Mouse (Mus musculus) lung, postnatal 10 days (tissue): Measurements from ENCODE around the gene Cdk12.
"Not testable (repeated sequence)": the region's sequence is repeated elsewhere in the genome, so short reads cannot be mapped to it uniquely, and the experiment has no call there.

Source experiments
- DNase-seq: peaks from one replicate; pipeline ENCODE4 v3.0.0; 2021

Cdk12 gene

DNA sequence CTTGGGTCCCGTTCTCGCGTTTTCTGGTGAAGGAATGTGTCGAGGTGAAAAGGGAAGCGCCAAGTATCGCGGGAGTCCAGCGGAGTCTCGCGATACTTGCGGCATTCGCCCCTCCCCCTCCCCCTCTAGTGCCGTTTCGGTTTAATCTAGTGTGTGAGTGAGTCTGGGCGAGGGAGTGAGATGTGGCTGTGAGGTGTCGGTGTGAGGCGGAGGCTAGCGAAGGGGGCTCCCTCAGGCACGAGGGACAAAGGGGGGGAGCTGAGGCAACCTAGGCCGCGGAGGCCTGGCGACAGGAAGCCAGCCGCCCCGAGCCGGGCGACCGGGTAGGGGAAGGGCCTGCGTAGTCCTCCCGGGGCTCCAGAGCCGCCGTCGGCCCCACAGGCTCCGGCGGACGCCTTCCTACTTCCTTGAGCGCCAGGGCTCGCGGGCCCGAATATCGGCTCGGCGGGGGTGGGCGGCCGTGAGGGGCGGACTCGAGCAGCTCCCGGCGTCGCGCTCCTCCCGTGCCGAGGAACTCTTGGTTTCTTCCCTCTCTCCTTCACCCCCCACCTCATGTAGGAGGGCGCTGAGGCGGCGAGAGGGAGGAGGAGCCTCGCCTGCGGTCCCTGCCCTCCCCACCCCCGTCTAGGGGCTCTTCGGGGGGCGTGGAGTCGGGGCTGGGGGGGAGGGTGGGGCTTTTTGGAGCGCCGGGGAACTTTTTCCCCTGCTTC is at the start of gene Cdk12:
Cdk12 (plus strand) TSS at position 419 of the 710 bp plus-strand sequence.
- DNase-seq: peak; percentile 98

DNA sequence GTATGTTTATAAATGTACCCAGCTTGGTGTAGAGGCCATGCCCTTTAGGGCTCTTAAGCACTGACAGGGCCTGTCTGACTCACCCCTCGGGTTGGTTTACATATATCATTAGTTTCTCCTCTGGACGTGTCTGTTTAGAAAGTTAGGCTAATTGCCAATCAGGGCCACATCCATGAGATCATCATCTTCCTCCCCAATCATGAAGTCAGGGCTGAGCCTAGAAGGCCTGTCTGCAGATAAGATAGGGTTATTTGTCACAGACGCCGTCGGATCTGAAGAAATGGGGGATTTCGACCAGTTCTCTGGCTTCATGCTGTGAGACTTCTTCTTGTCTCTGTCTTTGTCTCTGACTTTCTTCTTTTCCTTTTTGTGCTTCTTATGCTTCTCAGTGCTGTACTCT is 47.8 kb upstream of the Cdk12 start:
- no peak for DNase-seq

DNA sequence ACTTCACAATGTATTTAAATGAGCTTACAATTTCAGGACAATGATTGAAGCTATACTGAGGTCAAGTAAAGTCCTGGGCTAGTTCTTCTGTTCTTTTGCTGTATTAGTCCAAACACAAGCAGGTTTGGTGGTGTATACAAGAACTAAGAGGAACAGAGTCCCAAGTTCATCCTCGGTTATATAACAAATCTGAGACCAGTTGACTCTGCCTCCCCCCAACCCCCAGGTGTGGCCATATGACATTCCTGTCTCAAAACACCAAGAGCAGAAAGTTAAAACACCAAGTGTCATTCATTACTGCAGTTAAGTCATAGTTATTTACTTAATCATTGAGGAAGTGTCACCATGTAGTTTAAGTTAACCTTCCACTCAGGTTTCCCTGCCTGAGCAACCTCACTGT is 34.5 kb upstream of the Cdk12 start:
- DNase-seq: no peak

DNA sequence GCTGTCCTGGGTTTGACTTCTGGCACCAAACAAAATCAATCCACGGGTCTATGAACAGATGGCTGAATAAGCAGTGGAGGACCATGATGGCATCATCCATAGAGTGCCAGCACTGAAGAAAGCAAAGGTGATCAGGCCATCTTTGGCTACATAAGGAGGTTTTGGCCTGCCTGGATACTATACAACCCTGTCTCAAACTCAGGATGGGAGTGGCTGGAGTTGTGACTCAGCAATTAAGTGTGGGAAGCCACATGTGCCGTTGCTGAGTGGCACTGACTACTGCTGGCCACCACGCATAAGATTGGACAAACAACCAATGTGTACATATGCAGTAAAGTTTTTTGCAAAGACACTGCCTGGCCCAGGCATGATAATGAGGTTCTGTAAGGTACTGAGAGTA is 20.7 kb upstream of the Cdk12 start:
- DNase-seq: not testable (repeated sequence)

DNA sequence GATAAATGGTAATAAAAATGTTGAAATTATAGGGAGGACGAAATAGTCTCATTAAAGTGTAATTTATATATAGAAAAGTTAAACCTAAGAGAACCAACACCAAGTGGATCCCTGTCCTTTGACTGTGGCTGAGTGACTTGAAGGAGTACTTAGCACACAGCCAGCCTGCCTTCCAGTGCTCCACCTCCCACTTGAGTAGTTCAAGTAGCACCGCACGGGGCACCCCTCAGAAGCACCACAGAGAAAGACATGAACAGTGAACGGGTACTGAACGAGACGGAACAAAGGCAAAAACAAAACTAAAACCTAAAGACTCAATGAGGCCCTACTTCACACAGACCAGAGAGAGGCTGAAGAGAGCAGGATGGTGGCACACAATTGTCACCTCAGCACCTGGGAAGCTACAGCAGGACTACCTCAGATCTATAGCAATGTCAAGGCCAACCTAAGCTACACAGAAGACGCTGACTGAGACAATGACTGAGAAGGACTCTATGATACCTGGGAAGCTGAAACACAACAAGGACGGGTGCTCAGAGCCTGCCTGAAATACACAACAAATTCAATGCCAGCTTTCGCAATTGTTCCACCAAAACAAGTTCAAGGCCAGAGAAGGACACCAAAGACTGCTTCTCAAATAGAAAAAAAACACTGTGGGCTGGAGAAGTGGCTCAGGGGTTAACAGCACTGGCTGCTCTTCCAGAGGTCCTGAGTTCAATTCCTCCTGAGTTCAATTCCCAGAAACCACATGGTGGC is 15.0 kb upstream of the Cdk12 start:
- peak; percentile 49 for DNase-seq

DNA sequence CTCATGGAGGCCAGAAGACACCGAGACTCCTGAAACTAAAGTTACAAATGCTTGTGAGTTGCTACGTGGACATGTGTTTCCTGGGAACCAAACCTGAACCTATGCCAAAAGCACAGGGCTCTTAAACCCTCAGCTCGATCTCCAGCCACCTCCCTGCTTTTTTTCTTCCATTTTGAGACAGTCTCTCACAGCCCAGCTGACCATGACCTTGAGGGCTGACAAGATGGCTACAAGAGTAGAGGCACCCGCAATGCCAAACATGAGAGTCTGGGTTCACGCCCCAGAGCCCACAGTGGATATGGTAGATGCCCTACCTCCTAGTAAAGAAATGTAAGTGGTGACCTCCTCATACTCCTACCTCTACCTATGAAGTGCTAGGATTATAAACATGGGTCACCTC is 12.0 kb upstream of the Cdk12 start:
- no peak for DNase-seq

DNA sequence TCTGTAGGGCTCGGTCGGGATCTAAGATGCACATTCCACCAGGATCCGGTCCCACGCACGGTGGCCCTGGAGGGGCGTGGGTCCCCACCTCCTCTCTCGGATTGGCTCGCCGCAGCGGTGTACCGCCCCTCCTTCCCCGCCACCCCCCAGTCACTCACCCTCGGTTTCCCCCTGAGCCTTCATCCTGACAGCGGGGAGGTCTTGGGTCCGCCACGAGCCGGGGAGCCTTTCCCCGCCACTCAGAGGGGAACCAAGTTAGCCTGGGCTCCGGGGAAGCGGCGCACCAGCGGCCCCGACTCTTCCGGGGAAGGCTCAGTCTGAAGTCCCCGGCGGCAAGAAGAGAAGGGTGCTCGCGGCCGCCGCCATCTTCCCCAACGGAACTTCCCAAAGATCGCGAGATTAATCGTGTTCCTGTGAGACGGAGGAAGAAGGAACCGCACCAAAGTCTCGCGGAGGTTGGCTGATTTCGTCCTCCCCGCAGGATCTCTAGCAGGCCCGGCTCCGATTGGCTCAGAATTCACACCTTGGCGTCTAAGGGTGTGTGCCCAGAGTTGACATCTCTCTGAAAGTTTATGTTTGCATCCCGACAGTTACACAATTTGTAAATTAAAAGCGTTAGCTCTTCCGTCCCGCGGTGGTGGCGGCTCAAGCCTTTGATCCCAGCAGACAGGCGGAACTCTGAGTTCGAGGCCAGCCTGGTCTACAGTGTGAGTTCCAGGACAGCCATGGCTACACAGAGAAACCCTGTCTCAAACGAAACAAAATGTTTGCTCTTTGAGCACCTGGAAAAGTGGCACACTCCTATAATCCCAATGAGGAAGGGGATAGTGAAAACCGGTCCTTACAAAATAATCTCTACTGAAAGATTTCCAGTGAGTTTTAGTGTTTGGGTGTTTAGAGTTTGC is 9.7 kb upstream of the Cdk12 start, which contains the start of gene Med1:
Med1 (minus strand) TSS at position 393 of the 905 bp plus-strand sequence.
- DNase-seq: peak; percentile 97

DNA sequence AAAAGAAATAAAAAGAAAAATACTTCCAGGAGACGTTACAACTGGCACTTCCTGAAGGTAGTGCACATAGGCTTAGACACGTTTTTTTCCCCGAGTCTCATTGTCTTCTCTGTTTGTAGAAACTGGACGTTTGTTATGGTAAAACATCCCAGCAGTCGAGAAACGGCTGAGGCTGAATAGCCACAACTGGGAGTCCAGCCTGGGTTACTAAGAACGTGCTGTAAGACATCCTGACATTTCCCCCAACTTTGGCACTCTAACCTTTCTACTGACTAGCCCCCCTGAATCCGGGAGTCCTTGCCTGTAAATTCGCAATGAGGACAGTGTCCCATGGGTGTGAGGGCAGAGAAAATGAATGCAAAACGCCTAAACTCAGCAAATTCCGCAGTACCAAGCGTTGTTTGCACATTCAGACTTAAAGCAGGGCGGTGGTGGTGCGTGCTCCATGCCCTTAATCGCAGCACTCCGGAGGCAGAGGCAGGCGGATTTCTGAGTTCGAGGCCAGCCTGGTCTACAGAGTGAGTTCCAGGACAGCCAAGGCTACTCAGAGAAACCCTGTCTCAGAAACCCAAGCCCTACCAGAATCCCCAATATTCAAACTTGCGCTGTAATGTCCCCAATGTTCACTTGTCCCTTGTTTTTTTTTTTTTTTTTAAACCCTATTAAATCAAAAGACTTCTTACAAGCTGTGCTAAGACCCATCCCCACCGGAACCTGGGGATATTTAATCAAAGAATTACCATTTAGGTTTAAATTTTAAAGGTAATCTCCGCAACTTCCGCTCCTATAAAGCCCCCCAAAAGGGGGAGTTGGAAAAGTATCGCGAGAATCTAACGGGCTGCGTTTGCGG is 843 bp upstream of the Cdk12 start:
- peak; percentile 49 for DNase-seq

DNA sequence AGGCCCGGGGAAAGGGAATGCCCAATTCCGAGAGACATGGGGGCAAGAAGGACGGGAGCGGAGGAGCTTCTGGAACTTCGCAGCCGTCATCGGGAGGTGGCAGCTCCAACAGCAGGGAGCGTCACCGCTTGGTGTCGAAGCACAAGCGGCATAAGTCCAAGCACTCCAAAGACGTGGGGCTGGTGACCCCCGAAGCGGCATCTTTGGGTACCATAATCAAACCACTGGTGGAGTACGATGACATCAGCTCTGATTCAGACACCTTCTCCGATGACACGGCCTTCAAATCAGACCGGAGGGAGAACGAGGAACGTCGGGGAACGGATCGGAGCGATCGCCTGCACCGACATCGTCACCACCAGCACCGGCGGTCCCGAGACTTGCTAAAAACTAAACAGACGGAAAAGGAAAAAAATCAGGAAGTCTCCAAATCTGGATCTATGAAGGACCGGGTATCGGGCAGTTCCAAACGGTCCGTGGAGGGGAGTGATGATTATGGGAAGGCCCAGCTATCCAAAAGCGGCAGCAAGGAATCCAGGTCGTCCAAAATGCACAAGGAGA is 572 bp downstream of the Cdk12 start:
- no peak for DNase-seq

DNA sequence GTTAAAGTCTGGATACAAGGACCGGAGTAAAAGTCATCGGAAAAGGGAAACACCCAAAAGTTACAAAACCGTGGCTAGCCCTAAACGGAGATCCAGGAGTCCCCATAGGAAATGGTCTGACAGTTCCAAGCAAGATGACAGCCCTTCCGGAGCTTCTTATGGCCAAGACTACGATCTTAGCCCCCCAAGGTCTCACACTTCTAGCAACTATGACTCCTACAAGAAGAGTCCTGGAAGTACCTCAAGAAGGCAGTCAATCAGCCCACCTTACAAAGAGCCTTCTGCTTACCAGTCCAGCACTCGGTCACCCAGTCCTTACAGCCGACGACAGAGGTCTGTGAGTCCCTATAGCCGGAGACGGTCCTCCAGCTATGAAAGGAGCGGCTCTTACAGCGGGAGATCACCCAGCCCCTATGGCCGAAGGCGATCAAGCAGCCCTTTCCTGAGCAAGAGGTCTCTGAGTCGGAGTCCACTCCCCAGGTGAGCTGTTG is 1.1 kb downstream of the Cdk12 start:
- peak; percentile 16 for DNase-seq

DNA sequence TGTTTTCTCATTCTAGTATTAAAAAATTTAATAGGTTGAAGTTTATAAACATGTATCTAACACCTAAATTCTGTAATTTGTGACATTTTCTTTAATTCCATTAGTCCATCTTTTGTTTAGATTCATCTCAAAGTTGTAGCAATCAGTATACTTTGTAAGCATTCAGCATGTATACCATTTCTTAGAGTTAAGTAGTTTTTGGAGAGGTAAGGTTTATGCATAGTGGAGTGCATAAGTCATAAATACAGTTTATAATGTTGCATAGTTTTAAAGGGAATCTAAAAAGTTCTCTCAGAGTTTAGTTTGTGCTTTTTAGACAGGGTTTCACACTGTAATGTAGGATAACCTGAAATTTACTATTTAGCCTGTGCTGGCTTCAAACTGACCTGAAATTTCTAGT is 2.6 kb downstream of the Cdk12 start:
- no peak for DNase-seq

DNA sequence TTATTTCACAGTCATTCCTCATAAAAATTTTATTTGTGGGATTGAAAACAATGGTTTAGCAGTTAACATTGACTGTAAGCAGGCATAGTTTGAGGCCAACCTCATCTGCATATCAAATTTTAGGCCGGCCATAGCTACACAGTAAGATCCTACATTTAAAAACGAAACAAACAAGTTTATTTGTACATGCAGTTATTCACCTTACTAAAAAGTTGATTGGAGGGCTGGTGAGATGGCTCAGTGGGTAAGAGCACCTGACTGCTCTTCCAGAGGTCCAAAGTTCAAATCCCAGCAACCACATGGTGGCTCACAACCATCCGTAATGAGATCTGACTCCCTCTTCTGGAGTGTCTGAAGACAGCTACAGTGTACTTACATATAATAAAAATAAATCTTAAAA is 3.4 kb downstream of the Cdk12 start:
- DNase-seq: not testable (repeated sequence)

DNA sequence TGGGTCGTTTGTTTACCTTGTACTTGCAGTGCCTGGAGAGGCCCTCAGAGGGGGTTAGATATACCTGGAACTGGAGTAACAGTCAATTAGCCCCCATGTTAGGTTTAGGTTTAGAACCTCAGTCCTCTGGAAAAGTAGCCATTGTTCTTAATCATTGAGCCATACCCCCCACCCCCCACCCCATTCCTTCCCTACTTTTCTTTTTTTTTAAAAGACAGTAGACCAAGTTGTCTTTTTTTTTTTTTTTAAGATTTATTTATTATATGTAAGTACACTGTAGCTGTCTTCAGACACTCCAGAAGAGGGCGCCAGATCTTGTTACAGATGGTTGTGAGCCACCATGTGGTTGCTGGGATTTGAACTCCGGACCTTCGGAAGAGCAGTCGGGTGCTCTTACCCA is 6.8 kb downstream of the Cdk12 start:
- DNase-seq: not testable (repeated sequence)

DNA sequence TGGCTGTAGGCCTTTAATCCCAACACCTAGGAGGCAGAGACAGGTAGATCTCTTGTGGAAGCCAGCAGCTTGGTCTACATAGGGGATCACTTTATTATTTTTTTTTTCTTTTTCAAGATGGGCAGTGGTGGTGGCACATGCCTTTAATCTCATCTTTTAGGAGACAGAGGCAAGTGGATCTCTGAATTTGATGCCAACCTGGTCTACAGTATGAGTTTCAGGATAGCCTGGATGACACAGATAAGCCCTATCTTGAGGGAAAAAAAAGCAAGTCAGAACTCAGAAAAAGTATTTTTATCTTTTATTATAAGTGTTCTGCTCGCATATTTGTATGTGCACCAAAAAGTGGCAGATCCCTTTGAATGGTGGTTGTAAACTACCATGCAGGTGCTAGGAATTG is 10.5 kb downstream of the Cdk12 start:
- DNase-seq: no peak

DNA sequence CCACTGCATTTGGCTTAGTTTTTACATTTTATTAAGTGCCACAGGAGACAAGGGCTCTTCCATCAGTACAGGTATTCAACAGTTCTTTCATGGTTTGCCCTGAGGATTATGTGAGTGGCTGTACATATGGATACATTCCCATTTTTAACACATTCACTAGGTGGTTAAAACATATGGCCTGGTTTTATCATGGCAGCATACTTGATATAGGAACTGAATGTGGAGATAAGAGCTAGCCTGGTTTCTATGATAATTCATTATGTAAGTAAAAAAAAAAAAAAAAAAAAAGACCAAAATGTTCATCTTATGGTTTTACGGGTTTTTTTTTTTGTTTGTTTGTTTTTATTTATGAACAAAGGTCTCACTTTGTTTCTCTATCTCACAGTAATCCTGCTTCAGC is 23.5 kb downstream of the Cdk12 start:
- no peak for DNase-seq

DNA sequence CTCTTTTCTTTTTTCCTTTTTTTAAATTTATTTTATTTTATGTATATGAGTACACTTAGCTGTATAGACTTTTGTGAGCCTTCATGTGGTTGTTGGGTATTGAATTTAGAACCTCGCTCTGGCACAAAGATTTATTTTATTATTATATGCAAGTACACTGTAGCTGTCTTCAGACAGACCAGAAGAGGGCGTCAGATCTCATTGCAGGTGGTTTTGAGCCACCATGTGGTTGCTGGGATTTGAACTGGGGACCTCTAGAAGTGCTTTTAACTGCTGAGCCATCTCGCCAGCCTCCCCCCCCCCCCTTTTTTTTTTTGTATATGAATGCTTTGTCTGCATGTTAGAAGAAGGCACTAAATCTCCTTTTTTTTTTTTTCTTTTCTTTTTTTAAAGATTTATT is 35.6 kb downstream of the Cdk12 start:
- no peak for DNase-seq

DNA sequence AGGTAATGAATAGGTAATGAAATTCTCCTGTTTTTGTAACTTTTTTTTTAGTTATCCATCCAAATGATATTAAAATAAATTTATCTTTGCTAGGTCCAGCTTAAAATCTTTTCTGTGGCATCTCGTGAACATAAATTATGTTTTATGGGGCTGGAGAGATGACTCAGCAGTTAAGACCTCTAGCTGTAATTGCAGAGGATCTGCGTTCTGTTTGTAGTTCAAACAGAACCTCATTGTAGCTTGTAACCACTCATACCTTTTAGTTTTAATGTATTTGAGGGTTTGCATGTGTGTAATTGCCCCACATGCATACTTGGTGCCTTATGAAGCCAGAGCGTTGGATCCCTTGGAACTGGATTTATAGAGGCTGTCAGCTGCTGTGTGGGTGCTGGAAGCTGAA is 36.1 kb downstream of the Cdk12 start:
- no peak for DNase-seq

DNA sequence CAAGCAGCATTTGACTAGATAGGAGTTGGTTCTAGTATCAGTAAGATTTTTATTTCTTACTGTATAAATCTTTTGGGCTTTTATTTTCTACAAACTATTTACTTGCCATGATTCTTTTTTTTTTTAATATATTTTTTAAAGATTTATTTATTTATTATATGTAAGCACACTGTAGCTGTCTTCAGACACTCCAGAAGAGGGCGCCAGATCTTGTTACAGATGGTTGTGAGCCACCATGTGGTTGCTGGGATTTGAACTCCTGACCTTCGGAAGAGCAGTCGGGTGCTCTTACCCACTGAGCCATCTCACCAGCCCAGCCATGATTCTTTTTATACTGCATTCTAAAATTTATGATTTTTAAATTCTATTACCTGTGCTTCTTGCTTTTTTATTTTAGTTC is 40.1 kb downstream of the Cdk12 start:
- not testable (repeated sequence) for DNase-seq

DNA sequence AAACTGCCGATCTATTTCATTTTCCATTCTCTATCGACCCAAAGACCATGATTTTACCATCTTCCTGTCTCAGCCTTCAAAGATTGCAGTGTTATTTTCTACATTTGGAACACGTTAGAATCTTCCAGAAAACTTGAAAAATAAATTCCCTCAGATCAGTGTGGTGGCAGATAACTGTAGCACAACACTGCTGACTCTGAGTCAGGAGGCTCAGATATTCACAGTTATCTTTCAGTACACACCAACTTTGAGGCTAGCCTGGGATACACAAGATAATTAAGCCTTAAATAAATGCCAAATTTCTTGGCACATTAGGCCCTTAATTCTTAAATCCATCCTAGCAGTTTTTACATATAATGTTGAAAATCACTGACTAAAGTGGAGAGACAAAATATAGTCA is 41.6 kb downstream of the Cdk12 start:
- DNase-seq: no peak

DNA sequence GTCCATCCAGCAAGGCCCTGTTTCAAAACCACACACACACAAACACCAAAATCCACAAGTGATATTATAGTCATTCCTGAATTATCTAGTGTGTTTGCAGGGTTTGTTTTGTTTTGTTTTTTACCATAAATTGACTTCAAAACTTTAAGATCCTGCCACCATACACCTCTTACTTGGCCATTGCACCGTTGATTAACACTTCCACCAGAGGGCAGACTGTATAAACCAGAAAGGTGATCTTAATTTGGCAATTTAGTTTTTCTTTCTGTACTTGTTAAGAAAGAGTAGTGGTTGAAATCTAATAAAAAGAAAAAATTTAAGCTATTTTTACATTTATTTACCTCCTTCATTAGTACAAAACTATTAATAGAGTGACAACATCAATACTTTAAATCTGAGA is 44.5 kb downstream of the Cdk12 start:
- DNase-seq: no peak

DNA sequence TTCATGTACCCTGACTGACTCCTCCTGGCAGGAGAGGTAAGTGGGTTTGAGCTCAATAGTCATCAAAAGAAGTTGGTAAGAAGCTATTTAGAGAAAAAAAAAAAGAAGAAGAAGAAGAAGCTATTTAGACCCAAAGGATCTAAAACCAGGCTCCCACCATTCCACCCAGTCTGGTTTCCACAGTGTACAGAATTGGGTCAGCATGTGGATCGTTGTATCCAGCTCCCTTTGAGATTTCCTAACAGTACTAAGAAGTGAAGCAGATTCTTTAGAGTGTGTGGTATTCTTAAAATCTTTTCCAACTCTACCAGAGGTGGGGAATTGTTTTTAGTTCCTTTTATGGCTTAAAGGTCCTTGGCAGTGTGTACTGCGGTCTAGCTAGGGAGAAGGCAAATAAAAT is 50.9 kb downstream of the Cdk12 start:
- no peak for DNase-seq
